Mouse (Mus musculus) frontal cortex, postnatal 14 days (tissue): ENCODE data around the gene Kcnj14.
A peak's percentile ranks its signal among the peaks of the same experiment; 100 is the strongest.

ENCODE experiments used
- DNase-seq, 2 experiments: peaks; one replicate each; pipeline ENCODE4 v3.0.0; 2022; ENCODE audit warnings: low spot score in 2 of 2

Kcnj14 gene

GRCm38 (mm10) chr7:45824598-45824997 is at the start of gene Kcnj14:
TSS of gene Kcnj14 (minus strand) at chr7:45824782.
- DNase-seq = no peak

- peak in 1 of 2 experiments; percentile 53 for DNase-seq
Measured at GRCm38 (mm10) chr7:45873061-45873947, 48.7 kb upstream of the Kcnj14 start.

- peak; percentile 81 to 87 for DNase-seq
Measured at GRCm38 (mm10) chr7:45872624-45873023, 48.0 kb upstream of the Kcnj14 start, which contains the start of gene Kdelr1. TSS of gene Kdelr1 (plus strand) at chr7:45872772.

- no peak for DNase-seq
Measured at GRCm38 (mm10) chr7:45870282-45871058, 45.9 kb upstream of the Kcnj14 start.

GRCm38 (mm10) chr7:45869787-45870186 is 45.2 kb upstream of the Kcnj14 start:
- no peak for DNase-seq

GRCm38 (mm10) chr7:45869107-45869670 is 44.6 kb upstream of the Kcnj14 start:
- DNase-seq = no peak

- DNase-seq = no peak
Measured at GRCm38 (mm10) chr7:45867871-45868270, 43.3 kb upstream of the Kcnj14 start.

- peak; percentile 77 to 79 for DNase-seq
Measured at GRCm38 (mm10) chr7:45865925-45866910, 41.6 kb upstream of the Kcnj14 start.

- no peak for DNase-seq
Measured at GRCm38 (mm10) chr7:45864435-45864834, 39.9 kb upstream of the Kcnj14 start.

GRCm38 (mm10) chr7:45862804-45863203 is 38.2 kb upstream of the Kcnj14 start:
- DNase-seq = no peak

- DNase-seq = no peak
Measured at GRCm38 (mm10) chr7:45859008-45859407, 34.4 kb upstream of the Kcnj14 start.

GRCm38 (mm10) chr7:45856950-45857901 is 32.6 kb upstream of the Kcnj14 start:
- DNase-seq = no peak

- DNase-seq = no peak
Measured at GRCm38 (mm10) chr7:45853089-45853488, 28.5 kb upstream of the Kcnj14 start.

- DNase-seq = no peak
Measured at GRCm38 (mm10) chr7:45850661-45851060, 26.1 kb upstream of the Kcnj14 start.

- no peak for DNase-seq
Measured at GRCm38 (mm10) chr7:45848447-45849027, 24.0 kb upstream of the Kcnj14 start.

GRCm38 (mm10) chr7:45842950-45843744 is 18.6 kb upstream of the Kcnj14 start:
- DNase-seq = no peak

GRCm38 (mm10) chr7:45833924-45834323 is 9.3 kb upstream of the Kcnj14 start:
- no peak for DNase-seq

GRCm38 (mm10) chr7:45833148-45833790 is 8.7 kb upstream of the Kcnj14 start:
- no peak for DNase-seq
